Mouse (Mus musculus) forebrain, embryonic 15.5 days (tissue): ENCODE results near the gene Tox3. TPM values are rescaled to one million over a fixed set of nuclear protein-coding genes. Genes with fewer than 3 reads are reported as not detected.

Experiments used
- ATAC-seq: fragments of 200-750 bp; cut with Nextera tagmentation; replicated peaks from 2 replicates; pipeline ENCODE4 v1.8.0; 2017; ENCODE audit warnings: mild to moderate bottlenecking, moderate TSS enrichment, moderate library complexity
- H3K27ac ChIP-seq: fragments of 300-500 bp; sonication (generic); replicated peaks from 2 replicates; pipeline ENCODE4 v1.5.1; 2015; ENCODE audit warnings: mild to moderate bottlenecking, inconsistent platforms
- H3K27me3 ChIP-seq: fragments of 300-500 bp; sonication (generic); 2 replicates; pipeline ENCODE4 v1.6.1; 2015; ENCODE audit warnings: inconsistent platforms
- H3K36me3 ChIP-seq: fragments of 300-500 bp; sonication (generic); 2 replicates; pipeline ENCODE4 v1.6.1; 2015; ENCODE audit warnings: mild to moderate bottlenecking, inconsistent platforms
- H3K4me1 ChIP-seq: fragments of 300-500 bp; sonication (generic); 2 replicates; pipeline ENCODE4 v1.6.1; 2015; ENCODE audit warnings: inconsistent platforms
- H3K4me2 ChIP-seq: fragments of 300-500 bp; sonication (generic); replicated peaks from 2 replicates; pipeline ENCODE4 v1.6.1; 2015; ENCODE audit warnings: mild to moderate bottlenecking, inconsistent platforms
- H3K4me3 ChIP-seq: fragments of 300-500 bp; sonication (generic); 2 replicates; pipeline ENCODE4 v1.5.1; 2015; ENCODE audit warnings: mild to moderate bottlenecking, inconsistent platforms
- H3K9ac ChIP-seq: fragments of 300-500 bp; sonication (generic); replicated peaks from 2 replicates; pipeline ENCODE4 v1.6.1; 2015; ENCODE audit warnings: mild to moderate bottlenecking, inconsistent platforms
- H3K9me3 ChIP-seq: fragments of 300-500 bp; sonication (generic); 2 replicates; pipeline ENCODE4 v1.6.1; 2016; ENCODE audit warnings: inconsistent platforms
- WGBS: fragments of 180-500 bp; shearing (Covaris S2); methylation state at CpG from one replicate; pipeline ENCODE4 v1.1.7; 2015; ENCODE audit warnings: mixed read lengths; 5-methylcytosine and 5-hydroxymethylcytosine counted together
- polyA plus RNA-seq: library from polyadenylated mRNA; unstranded; fragments of >200 nt; fragmentation: Nextera tagmentation; extraction: Ambion mirVana; gene quantifications from 2 replicates; pipeline ENCODE4 v1.2.1, GENCODE M21; 2015

The Tox3 gene
- 32.4 and 35.0 TPM in 2 replicates for polyA plus RNA-seq

GRCm38 (mm10) chr8:90348178-90348925, at the start of gene Tox3:
Tox3 (minus strand) TSS chr8:90348343.
- ATAC-seq: peak; percentile 68
- Histone ChIP-seq H3K27ac (peak within 1 kb of the TSS; percentile 96), H3K27me3 (no peaks in the 10 kb centered on the region), H3K4me3 (peak within 1 kb of the TSS; percentile 90), H3K36me3 (no peaks in the 10 kb centered on the region), H3K4me2 (peak within 1 kb of the TSS; percentile 61), H3K9ac (peak within 1 kb of the TSS; percentile 98), H3K9me3 (no peaks in the 10 kb centered on the region), H3K4me1 (peaks cover 52% of the 10 kb centered on the region)
- WGBS: 1% methylated on average over 38 of the region's 89 CpGs

- peak; percentile 83 for ATAC-seq
- 11% methylated on average over 2 of the region's 2 CpGs for WGBS
- no peak overlapping the region for H3K27ac ChIP-seq
- no peak overlapping the region for H3K9ac ChIP-seq
- H3K36me3 ChIP-seq: no peaks in the 10 kb centered on the region
- no peaks in the 10 kb centered on the region for H3K9me3 ChIP-seq
- no peak overlapping the region for H3K4me2 ChIP-seq
- peaks cover 15% of the 10 kb centered on the region; the same call in 1 of the 2 replicates for H3K27me3 ChIP-seq
- H3K4me3 ChIP-seq: no peak overlapping the region
- H3K4me1 ChIP-seq: peaks cover 14% of the 10 kb centered on the region
Observed at GRCm38 (mm10) chr8:90392643-90393042, 44.5 kb upstream of the Tox3 start.

GRCm38 (mm10) chr8:90391483-90392074, 43.4 kb upstream of the Tox3 start:
- 51% methylated on average over 3 of the region's 3 CpGs for WGBS
- no peaks in the 10 kb centered on the region for H3K36me3 ChIP-seq
- H3K4me3 ChIP-seq: no peak overlapping the region
- no peak overlapping the region for H3K27ac ChIP-seq
- no peak for ATAC-seq
- peaks cover 15% of the 10 kb centered on the region; the same call in 1 of the 2 replicates for H3K27me3 ChIP-seq
- no peak overlapping the region for H3K9ac ChIP-seq
- no peaks in the 10 kb centered on the region for H3K9me3 ChIP-seq
- H3K4me1 ChIP-seq: peaks cover 14% of the 10 kb centered on the region
- no peak overlapping the region for H3K4me2 ChIP-seq

- WGBS: 100% methylated on average over 1 of the region's 1 CpGs
- peaks cover 15% of the 10 kb centered on the region; the same call in 1 of the 2 replicates for H3K27me3 ChIP-seq
- H3K4me1 ChIP-seq: peaks cover 14% of the 10 kb centered on the region
- no peak for ATAC-seq
- no peaks in the 10 kb centered on the region for H3K9me3 ChIP-seq
- no peak overlapping the region for H3K4me3 ChIP-seq
- H3K36me3 ChIP-seq: no peaks in the 10 kb centered on the region
- H3K27ac ChIP-seq: no peak overlapping the region
- H3K9ac ChIP-seq: no peak overlapping the region
- H3K4me2 ChIP-seq: no peak overlapping the region
Observed at GRCm38 (mm10) chr8:90390827-90391226, 42.7 kb upstream of the Tox3 start.

- no peak for ATAC-seq
- Histone ChIP-seq H3K36me3 (no peaks in the 10 kb centered on the region), H3K9me3 (no peaks in the 10 kb centered on the region), H3K4me2 (no peak overlapping the region), H3K4me1 (no peaks in the 10 kb centered on the region), H3K27me3 (no peaks in the 10 kb centered on the region), H3K4me3 (no peak overlapping the region), H3K9ac (no peak overlapping the region), H3K27ac (no peak overlapping the region)
- WGBS: 91% methylated on average over 6 of the region's 6 CpGs
Observed at GRCm38 (mm10) chr8:90379064-90379463, 30.9 kb upstream of the Tox3 start.

- Histone ChIP-seq H3K27me3 (no peaks in the 10 kb centered on the region), H3K4me1 (no peaks in the 10 kb centered on the region), H3K36me3 (no peaks in the 10 kb centered on the region), H3K9ac (no peak overlapping the region), H3K4me3 (no peak overlapping the region), H3K27ac (no peak overlapping the region), H3K4me2 (no peak overlapping the region), H3K9me3 (no peaks in the 10 kb centered on the region)
- WGBS: 92% methylated on average over 3 of the region's 3 CpGs
- no peak for ATAC-seq
Observed at GRCm38 (mm10) chr8:90378036-90378435, 29.9 kb upstream of the Tox3 start.

- ATAC-seq: 0 out of 2 replicates have a peak, but pooled peaks have one; percentile 26
Observed at GRCm38 (mm10) chr8:90371611-90372222, 23.6 kb upstream of the Tox3 start.

GRCm38 (mm10) chr8:90369876-90370275, 21.7 kb upstream of the Tox3 start:
- H3K9me3 ChIP-seq: no peaks in the 10 kb centered on the region
- H3K27ac ChIP-seq: no peak overlapping the region
- no peak for ATAC-seq
- H3K27me3 ChIP-seq: no peaks in the 10 kb centered on the region
- peaks cover 14% of the 10 kb centered on the region for H3K4me1 ChIP-seq
- no peak overlapping the region for H3K4me3 ChIP-seq
- H3K9ac ChIP-seq: no peak overlapping the region
- 56% methylated on average over 3 of the region's 3 CpGs for WGBS
- no peaks in the 10 kb centered on the region for H3K36me3 ChIP-seq
- H3K4me2 ChIP-seq: no peak overlapping the region

More at GRCm38 (mm10) chr8:90371611-90372222, 23.6 kb upstream of the Tox3 start:
- Histone ChIP-seq H3K4me2 (no peak overlapping the region), H3K27me3 (no peaks in the 10 kb centered on the region), H3K36me3 (no peaks in the 10 kb centered on the region), H3K27ac (no peak overlapping the region; the same call in 1 of the 2 replicates), H3K4me3 (no peak overlapping the region), H3K9ac (no peak overlapping the region), H3K4me1 (peaks cover 14% of the 10 kb centered on the region), H3K9me3 (no peaks in the 10 kb centered on the region)
- 70% methylated on average over 10 of the region's 10 CpGs for WGBS

- H3K4me3 ChIP-seq: no peak overlapping the region
- no peaks in the 10 kb centered on the region for H3K36me3 ChIP-seq
- no peak overlapping the region for H3K27ac ChIP-seq
- ATAC-seq: no peak
- H3K27me3 ChIP-seq: 0 out of 2 replicates have a peak, but pooled peaks cover 4% of the 10 kb centered on the region
- peaks cover 14% of the 10 kb centered on the region for H3K4me1 ChIP-seq
- no peaks in the 10 kb centered on the region for H3K9me3 ChIP-seq
- WGBS: 80% methylated on average over 3 of the region's 3 CpGs
- no peak overlapping the region for H3K4me2 ChIP-seq
- no peak overlapping the region for H3K9ac ChIP-seq
Observed at GRCm38 (mm10) chr8:90356729-90357128, 8.6 kb upstream of the Tox3 start.

GRCm38 (mm10) chr8:90354782-90355181, 6.6 kb upstream of the Tox3 start:
- WGBS: 84% methylated on average over 3 of the region's 3 CpGs
- Histone ChIP-seq H3K27me3 (0 out of 2 replicates have a peak, but pooled peaks cover 4% of the 10 kb centered on the region), H3K27ac (no peak overlapping the region)

GRCm38 (mm10) chr8:90353960-90354540, 5.9 kb upstream of the Tox3 start:
- peak overlapping the region; percentile 29 for H3K4me2 ChIP-seq
- H3K9me3 ChIP-seq: no peaks in the 10 kb centered on the region
- no peak overlapping the region for H3K4me3 ChIP-seq
- 19% methylated on average over 16 of the region's 16 CpGs for WGBS
- 0 out of 2 replicates have a peak, but pooled peaks cover 4% of the 10 kb centered on the region for H3K27me3 ChIP-seq
- H3K27ac ChIP-seq: no peak overlapping the region
- H3K4me1 ChIP-seq: peaks cover 27% of the 10 kb centered on the region
- no peak for ATAC-seq
- no peak overlapping the region for H3K9ac ChIP-seq
- H3K36me3 ChIP-seq: no peaks in the 10 kb centered on the region

More at GRCm38 (mm10) chr8:90354782-90355181, 6.6 kb upstream of the Tox3 start:
- H3K4me3 ChIP-seq: no peak overlapping the region
- no peak overlapping the region for H3K9ac ChIP-seq
- H3K9me3 ChIP-seq: no peaks in the 10 kb centered on the region
- no peak overlapping the region for H3K4me2 ChIP-seq
- H3K4me1 ChIP-seq: peaks cover 21% of the 10 kb centered on the region
- H3K36me3 ChIP-seq: no peaks in the 10 kb centered on the region
- ATAC-seq: no peak

- Histone ChIP-seq H3K9me3 (no peaks in the 10 kb centered on the region), H3K27ac (no peak overlapping the region), H3K36me3 (no peaks in the 10 kb centered on the region), H3K4me3 (no peak overlapping the region), H3K9ac (no peak overlapping the region), H3K27me3 (0 out of 2 replicates have a peak, but pooled peaks cover 4% of the 10 kb centered on the region), H3K4me1 (peaks cover 33% of the 10 kb centered on the region), H3K4me2 (no peak overlapping the region)
- no peak for ATAC-seq
- WGBS: 22% methylated on average over 2 of the region's 2 CpGs
Observed at GRCm38 (mm10) chr8:90353499-90353898, 5.4 kb upstream of the Tox3 start.
